Mouse (Mus musculus) midbrain, postnatal 0 days (tissue): Measurements from ENCODE around the gene Mansc4. TPM values are rescaled to one million over a fixed set of nuclear protein-coding genes. Genes with fewer than 3 reads are reported as not detected.
A peak's percentile ranks its signal among the peaks of the same experiment; 100 is the strongest.

Source experiments
- ATAC-seq: fragments of 200-750 bp; cut with Nextera tagmentation; 2 replicates; pipeline ENCODE4 v1.8.0; 2017; ENCODE audit warnings: moderate number of reproducible peaks, mild to moderate bottlenecking, moderate TSS enrichment, moderate library complexity; ENCODE audit not compliant: low FRiP score
- DNase-seq: peaks from one replicate; pipeline ENCODE4 v3.0.0-alpha.2; 2015; ENCODE audit warnings: low spot score
- H3K27ac ChIP-seq: fragments of 300-500 bp; sonication (generic); 2 replicates; pipeline ENCODE4 v1.5.1; 2014; ENCODE audit warnings: low read depth, mild to moderate bottlenecking, low read length, mixed read lengths
- H3K27me3 ChIP-seq: fragments of 300-500 bp; sonication (generic); 2 replicates; pipeline ENCODE4 v1.6.1; 2014; ENCODE audit warnings: low read length, control low read depth, mixed read lengths; ENCODE audit not compliant: insufficient read depth
- H3K36me3 ChIP-seq: fragments of 300-500 bp; sonication (generic); 2 replicates; pipeline ENCODE4 v1.6.1; 2014; ENCODE audit warnings: low read length, control low read depth, mixed read lengths; ENCODE audit not compliant: insufficient read depth
- H3K4me1 ChIP-seq: fragments of 300-500 bp; sonication (generic); 2 replicates; pipeline ENCODE4 v1.6.1; 2014; ENCODE audit warnings: mild to moderate bottlenecking, control low read depth, antibody characterized with exemption, low read length, mixed read lengths; ENCODE audit not compliant: insufficient read depth
- H3K4me2 ChIP-seq: fragments of 300-500 bp; sonication (generic); 2 replicates; pipeline ENCODE4 v1.6.1; 2014; ENCODE audit warnings: low read depth, mild to moderate bottlenecking, low read length, mixed read lengths; ENCODE audit not compliant: poor library complexity, severe bottlenecking
- H3K4me3 ChIP-seq: fragments of 300-500 bp; sonication (generic); 2 replicates; pipeline ENCODE4 v1.5.1; 2014; ENCODE audit warnings: low read depth, mild to moderate bottlenecking, low read length, moderate library complexity
- H3K9ac ChIP-seq: fragments of 300-500 bp; sonication (generic); replicated peaks from 2 replicates; pipeline ENCODE4 v1.6.1; 2014; ENCODE audit warnings: mild to moderate bottlenecking, low read length, moderate library complexity, mixed read lengths; ENCODE audit not compliant: poor library complexity, severe bottlenecking
- H3K9me3 ChIP-seq: fragments of 300-500 bp; sonication (generic); 2 replicates; pipeline ENCODE4 v1.6.1; 2016; ENCODE audit warnings: low read length, control low read depth
- CTCF ChIP-seq: IDR thresholded peaks from 2 replicates; pipeline ENCODE4 v1.5.1; 2016; ENCODE audit warnings: antibody characterized with exemption, mild to moderate bottlenecking
- WGBS: fragments of 180-500 bp; shearing (Covaris S2); extraction: QIAGEN DNeasy Blood & Tissue Kit; methylation state at CpG from one replicate; pipeline ENCODE4 v1.1.7; 2014; 5-methylcytosine and 5-hydroxymethylcytosine counted together
- polyA plus RNA-seq: library from polyadenylated mRNA; unstranded; fragments of >200 nt; fragmentation: Nextera tagmentation; extraction: Ambion mirVana; gene quantifications from 2 replicates; pipeline ENCODE4 v1.2.1, GENCODE M21; 2015
- total RNA-seq: library from RNA; depleted of rRNA; stranded (reverse); fragments of >200 nt; gene quantifications from 2 replicates; pipeline ENCODE4 v1.2.3, GENCODE M21; 2014; rRNA removed

The Mansc4 gene
- total RNA-seq (0.57 and 1.9 TPM in 2 replicates), polyA plus RNA-seq (1.4 TPM in 2 replicates)

DNA sequence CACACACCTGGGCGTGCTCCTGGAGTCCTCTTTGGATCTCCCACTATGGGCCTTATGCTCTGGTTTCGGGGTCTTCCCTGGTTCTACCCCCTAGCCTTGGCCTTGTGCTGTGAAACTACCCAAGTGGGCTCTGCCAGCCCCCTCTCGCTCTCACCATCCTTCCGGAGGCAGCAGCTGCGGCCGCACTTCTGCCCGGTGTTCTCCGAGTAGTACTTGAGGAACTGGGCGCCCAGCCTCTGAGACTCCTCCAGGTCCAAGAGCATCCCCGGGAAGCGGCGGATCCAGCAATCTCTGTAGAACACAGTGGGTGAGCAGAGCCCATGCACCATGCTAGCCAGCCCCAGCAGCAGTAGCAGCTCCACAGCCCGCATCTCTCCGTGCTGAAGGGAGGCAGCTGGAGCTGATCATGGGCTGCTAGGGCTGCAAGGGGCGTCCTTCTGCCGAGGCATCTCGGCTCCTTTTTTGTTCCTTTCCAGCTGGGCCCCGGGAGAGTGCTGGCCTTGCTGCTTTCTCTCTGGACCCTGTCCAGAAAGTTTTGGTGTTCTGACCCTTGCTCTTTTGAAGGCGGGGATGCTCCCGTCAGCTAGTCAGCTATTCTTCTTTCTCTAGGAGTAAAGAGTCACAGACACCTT is at the start of gene Mansc4:
Gene Mansc4 (minus strand): TSS at position 439 of the 632 bp plus-strand sequence.
- 4% methylated on average over 20 of the region's 20 CpGs for WGBS
- H3K9ac ChIP-seq, result peak within 1 kb of the TSS; percentile 45; the same call in 1 of the 2 replicates
- no peaks in the 10 kb centered on the region for H3K9me3 ChIP-seq
- H3K27me3 ChIP-seq, result no peaks in the 10 kb centered on the region
- DNase-seq (peak; percentile 21), ATAC-seq (no peak)
- peak within 1 kb of the TSS; percentile 23; the same call in 1 of the 2 replicates for H3K4me3 ChIP-seq
- H3K4me1 ChIP-seq, result no peaks in the 10 kb centered on the region
- H3K27ac ChIP-seq, result no peak within 1 kb of the TSS
- peak within 1 kb of the TSS; percentile 49 for H3K4me2 ChIP-seq
- H3K36me3 ChIP-seq, result no peaks in the 10 kb centered on the region
- no peak for TF ChIP-seq CTCF

GRCm38 (mm10) chr6:147127239-147127638 is 40.4 kb upstream of the Mansc4 start:
- no peak for ATAC-seq
- Histone ChIP-seq H3K27me3 (no peaks in the 10 kb centered on the region), H3K36me3 (no peaks in the 10 kb centered on the region), H3K27ac (no peak overlapping the region), H3K4me3 (no peak overlapping the region), H3K9me3 (no peaks in the 10 kb centered on the region), H3K9ac (no peak overlapping the region), H3K4me1 (no peaks in the 10 kb centered on the region), H3K4me2 (no peak overlapping the region)
- no peak for DNase-seq
- 91% methylated on average over 10 of the region's 10 CpGs for WGBS
- TF ChIP-seq CTCF, result no peak

GRCm38 (mm10) chr6:147121320-147121719 is 34.5 kb upstream of the Mansc4 start:
- DNase-seq (no peak), ATAC-seq (no peak)
- WGBS, result 50% methylated on average over 6 of the region's 6 CpGs
- Histone ChIP-seq H3K27ac (no peak overlapping the region), H3K9ac (no peak overlapping the region), H3K4me3 (no peak overlapping the region), H3K4me1 (no peaks in the 10 kb centered on the region), H3K9me3 (no peaks in the 10 kb centered on the region), H3K27me3 (no peaks in the 10 kb centered on the region), H3K36me3 (no peaks in the 10 kb centered on the region), H3K4me2 (no peak overlapping the region)
- no peak for TF ChIP-seq CTCF

GRCm38 (mm10) chr6:147118190-147118589 is 31.4 kb upstream of the Mansc4 start:
- Histone ChIP-seq H3K9me3 (no peaks in the 10 kb centered on the region), H3K4me2 (no peak overlapping the region), H3K9ac (no peak overlapping the region), H3K27ac (no peak overlapping the region), H3K4me1 (no peaks in the 10 kb centered on the region), H3K27me3 (no peaks in the 10 kb centered on the region), H3K4me3 (no peak overlapping the region), H3K36me3 (no peaks in the 10 kb centered on the region)
- DNase-seq (no peak), ATAC-seq (no peak)
- 89% methylated on average over 3 of the region's 3 CpGs for WGBS
- no peak for TF ChIP-seq CTCF

GRCm38 (mm10) chr6:147117764-147118163 is 30.9 kb upstream of the Mansc4 start:
- Histone ChIP-seq H3K27me3 (no peaks in the 10 kb centered on the region), H3K4me1 (no peaks in the 10 kb centered on the region), H3K36me3 (no peaks in the 10 kb centered on the region), H3K9me3 (no peaks in the 10 kb centered on the region), H3K9ac (no peak overlapping the region), H3K4me2 (no peak overlapping the region), H3K4me3 (no peak overlapping the region), H3K27ac (no peak overlapping the region)
- ATAC-seq (no peak), DNase-seq (no peak)
- 98% methylated on average over 7 of the region's 7 CpGs for WGBS
- no peak for TF ChIP-seq CTCF

- Histone ChIP-seq H3K4me3 (no peak overlapping the region), H3K27ac (no peak overlapping the region), H3K4me1 (no peaks in the 10 kb centered on the region), H3K27me3 (no peaks in the 10 kb centered on the region), H3K4me2 (no peak overlapping the region), H3K36me3 (peaks cover 7% of the 10 kb centered on the region; the same call in 1 of the 2 replicates), H3K9me3 (no peaks in the 10 kb centered on the region), H3K9ac (no peak overlapping the region)
- DNase-seq (peak; percentile 86), ATAC-seq (peak; percentile 75)
- 9% methylated on average over 10 of the region's 10 CpGs for WGBS
- TF ChIP-seq CTCF, result peak; percentile 86
Observed at GRCm38 (mm10) chr6:147116579-147116978, 29.7 kb upstream of the Mansc4 start.
